Mouse (Mus musculus) stomach, postnatal 0 days (tissue): ENCODE results near the gene Dnaaf1.

Experiments used
- CTCF ChIP-seq: IDR thresholded peaks from 2 replicates; pipeline ENCODE4 v1.5.1; 2016; ENCODE audit warnings: antibody characterized with exemption, low read depth, mild to moderate bottlenecking, moderate library complexity
- EP300 ChIP-seq: optimal IDR thresholded peaks from 2 replicates; pipeline ENCODE3; 2016; ENCODE audit warnings: antibody characterized with exemption

GRCm38 (mm10) chr8:119580441-119581161 is 5.6 kb downstream of the Dnaaf1 start:
- TF ChIP-seq CTCF (no peak), EP300 (no peak)
